Mouse (Mus musculus) hindbrain, embryonic 14.5 days (tissue): ENCODE measurements around the gene Il17rb. TPM values are rescaled to one million over a fixed set of nuclear protein-coding genes. Genes with fewer than 3 reads are reported as not detected.

ENCODE experiments used
- ATAC-seq: fragments of 200-750 bp; cut with Nextera tagmentation; 2 replicates; pipeline ENCODE4 v1.8.0; 2017; ENCODE audit warnings: moderate number of reproducible peaks, mild to moderate bottlenecking, moderate TSS enrichment, moderate library complexity; ENCODE audit not compliant: low FRiP score
- DNase-seq: peaks from one replicate; pipeline ENCODE4 v3.0.0-alpha.2; 2015; ENCODE audit warnings: low spot score
- H3K27ac ChIP-seq: fragments of 300-500 bp; sonication (generic); 2 replicates; pipeline ENCODE4 v1.5.1; 2014; ENCODE audit warnings: mild to moderate bottlenecking, moderate library complexity
- H3K27me3 ChIP-seq: fragments of 300-500 bp; sonication (generic); 2 replicates; pipeline ENCODE4 v1.6.1; 2014; ENCODE audit warnings: mild to moderate bottlenecking, low read length, mixed read lengths; ENCODE audit not compliant: control insufficient read depth, insufficient read depth
- H3K36me3 ChIP-seq: fragments of 300-500 bp; sonication (generic); replicated peaks from 2 replicates; pipeline ENCODE4 v1.6.1; 2014; ENCODE audit not compliant: control insufficient read depth, insufficient read depth
- H3K4me1 ChIP-seq: fragments of 300-500 bp; sonication (generic); replicated peaks from 2 replicates; pipeline ENCODE4 v1.6.1; 2014; ENCODE audit warnings: antibody characterized with exemption, low read length, mixed read lengths; ENCODE audit not compliant: control insufficient read depth, insufficient read depth
- H3K4me2 ChIP-seq: fragments of 300-500 bp; sonication (generic); replicated peaks from 2 replicates; pipeline ENCODE4 v1.6.1; 2014; ENCODE audit warnings: mild to moderate bottlenecking, moderate library complexity
- H3K4me3 ChIP-seq: fragments of 300-500 bp; sonication (generic); replicated peaks from 2 replicates; pipeline ENCODE4 v1.5.1; 2014; ENCODE audit warnings: mild to moderate bottlenecking, low read length
- H3K9ac ChIP-seq: fragments of 300-500 bp; sonication (generic); 2 replicates; pipeline ENCODE4 v1.6.1; 2014
- H3K9me3 ChIP-seq: fragments of 300-500 bp; sonication (generic); 2 replicates; pipeline ENCODE4 v1.6.1; 2016; ENCODE audit warnings: low read length; ENCODE audit not compliant: control insufficient read depth
- WGBS: fragments of 180-500 bp; shearing (Covaris S2); extraction: QIAGEN DNeasy Blood & Tissue Kit; methylation state at CpG from one replicate; pipeline ENCODE4 v1.1.7; 2014; 5-methylcytosine and 5-hydroxymethylcytosine counted together
- polyA plus RNA-seq: library from polyadenylated mRNA; unstranded; fragments of >200 nt; fragmentation: Nextera tagmentation; extraction: Ambion mirVana; gene quantifications from 2 replicates; pipeline ENCODE4 v1.2.1, GENCODE M21; 2014

Il17rb gene
- polyA plus RNA-seq = 1.7 and 2.7 TPM in 2 replicates

DNA sequence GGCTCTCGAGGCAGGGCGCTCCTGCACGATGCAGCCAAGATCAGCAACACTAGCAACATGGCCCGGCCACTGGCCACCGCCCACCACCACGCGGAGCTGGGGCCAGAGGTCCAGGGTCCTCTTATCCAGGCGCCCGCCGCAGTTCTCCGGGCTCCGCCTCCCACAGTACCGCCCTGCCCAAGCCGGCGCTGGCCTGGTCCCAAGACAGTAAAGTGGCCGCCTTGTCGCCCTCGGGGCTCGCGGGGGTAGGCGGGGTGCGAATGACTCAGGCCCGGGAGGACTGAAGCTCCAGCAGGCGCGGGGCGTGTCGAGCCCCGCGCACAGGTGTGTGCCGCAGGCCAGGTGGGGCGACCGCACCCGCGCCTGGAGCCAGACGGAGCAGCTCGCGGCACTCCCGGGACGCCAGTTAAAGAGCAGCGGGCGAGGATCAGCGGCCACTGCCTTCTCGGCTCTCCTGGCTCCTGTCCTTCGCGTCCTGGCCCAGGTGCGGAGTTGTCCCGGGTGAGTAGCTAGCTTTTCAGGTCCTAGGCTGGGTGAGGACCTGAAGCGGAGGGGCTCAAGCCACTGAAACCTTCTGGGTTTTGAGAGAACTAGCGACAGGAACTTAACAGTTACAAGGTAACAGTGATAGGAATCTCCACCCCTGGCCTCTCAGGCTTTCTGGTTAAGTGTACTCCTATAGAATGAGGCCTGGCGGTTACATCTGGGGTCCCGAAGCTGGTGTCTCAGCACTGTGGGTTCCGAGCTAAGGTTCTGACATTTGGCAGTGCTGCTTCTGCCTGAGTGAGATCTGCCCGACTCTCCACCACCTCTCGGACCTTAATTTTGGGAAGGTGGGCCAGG lies at the start of gene Il17rb, which contains the start of gene Chdh:
Il17rb (minus strand) TSS at position 164 of the 843 bp plus-strand sequence.
Chdh (plus strand) TSS at position 291 of the 843 bp plus-strand sequence.
- peak; percentile 57; the same call in 1 of the 2 replicates for ATAC-seq
- DNase-seq = no peak
- Histone ChIP-seq H3K4me1 (peaks cover 10% of the 10 kb centered on the region; the same call in 1 of the 2 replicates), H3K36me3 (no peaks in the 10 kb centered on the region), H3K9me3 (no peaks in the 10 kb centered on the region), H3K27ac (no peak within 1 kb of the TSS), H3K27me3 (peaks cover 22% of the 10 kb centered on the region), H3K4me2 (peak within 1 kb of the TSS; percentile 85), H3K4me3 (peak within 1 kb of the TSS; percentile 41), H3K9ac (peak within 1 kb of the TSS; percentile 56)
- 10% methylated on average over 54 of the region's 54 CpGs for WGBS

DNA sequence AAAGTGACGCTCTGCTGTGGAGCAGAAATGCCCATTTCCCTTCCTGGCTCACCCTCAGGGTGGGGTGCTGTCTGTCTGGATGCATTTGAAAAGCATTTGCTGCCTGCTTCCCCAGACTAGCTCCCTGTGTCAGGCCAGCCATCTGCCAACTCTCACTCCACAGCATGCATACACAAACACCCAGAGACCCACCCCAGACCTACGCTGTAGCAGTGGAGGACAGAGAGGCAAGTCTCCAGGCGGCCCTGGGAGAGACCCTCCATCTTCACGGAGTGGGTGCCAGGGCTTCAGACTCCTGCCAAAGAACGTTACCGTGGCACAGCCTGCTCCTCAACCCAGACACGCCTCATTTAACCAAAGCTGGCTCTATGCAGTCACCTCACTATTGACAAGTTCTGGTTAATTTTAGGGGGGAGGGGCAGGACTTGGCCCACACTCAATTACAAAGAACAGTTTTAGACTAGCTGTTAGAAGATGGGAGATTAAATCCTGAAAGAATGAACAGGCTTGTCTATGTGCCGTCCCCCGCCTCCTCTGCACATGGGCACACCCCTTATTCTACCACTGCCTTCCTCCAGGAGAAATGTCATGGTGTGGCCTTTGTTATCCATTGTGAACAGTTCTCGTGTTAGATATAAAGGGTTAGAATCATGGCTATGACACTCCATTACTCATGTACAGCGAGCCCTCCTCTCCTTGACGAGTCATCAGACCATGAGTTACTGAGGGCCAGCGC lies 47.5 kb upstream of the Il17rb start:
- no peaks in the 10 kb centered on the region for H3K36me3 ChIP-seq
- DNase-seq (peak; percentile 71), ATAC-seq (peak; percentile 91)
- no peak overlapping the region for H3K9ac ChIP-seq
- H3K9me3 ChIP-seq = no peaks in the 10 kb centered on the region
- no peak overlapping the region for H3K4me3 ChIP-seq
- H3K4me1 ChIP-seq = peaks cover 11% of the 10 kb centered on the region; the same call in 1 of the 2 replicates
- WGBS = 37% methylated on average over 13 of the region's 13 CpGs
- no peaks in the 10 kb centered on the region for H3K27me3 ChIP-seq
- no peak overlapping the region for H3K4me2 ChIP-seq
- peak overlapping the region; percentile 69 for H3K27ac ChIP-seq

- no peaks in the 10 kb centered on the region for H3K27me3 ChIP-seq
- peaks cover 11% of the 10 kb centered on the region; the same call in 1 of the 2 replicates for H3K4me1 ChIP-seq
- H3K36me3 ChIP-seq = no peaks in the 10 kb centered on the region
- H3K4me2 ChIP-seq = no peak overlapping the region
- H3K27ac ChIP-seq = no peak overlapping the region
- H3K9me3 ChIP-seq = no peaks in the 10 kb centered on the region
- ATAC-seq (no peak), DNase-seq (no peak)
- no peak overlapping the region for H3K9ac ChIP-seq
- WGBS = 78% methylated on average over 7 of the region's 7 CpGs
- no peak overlapping the region for H3K4me3 ChIP-seq
Measured at GRCm38 (mm10) chr14:30054922-30055321, 46.2 kb upstream of the Il17rb start.

DNA sequence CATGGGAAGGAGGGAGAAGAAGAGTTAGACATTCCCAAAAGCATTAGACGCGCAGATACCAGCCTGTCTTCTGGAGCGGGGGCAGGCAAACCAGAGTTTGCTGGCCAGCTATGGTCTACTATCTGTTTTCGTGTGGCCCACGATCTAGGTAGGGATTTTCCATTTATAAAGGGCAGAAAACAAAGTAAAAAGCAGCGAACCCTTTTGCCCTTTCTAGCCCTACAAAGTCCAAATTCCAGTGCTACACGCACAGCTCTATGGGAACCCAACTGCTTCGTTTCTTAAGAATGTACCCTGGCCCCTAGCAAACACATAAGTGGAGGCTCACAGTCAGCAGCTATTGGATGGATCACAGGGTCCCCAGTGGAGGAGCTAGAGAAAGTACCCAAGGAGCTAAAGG lies 41.6 kb upstream of the Il17rb start:
- H3K4me2 ChIP-seq = no peak overlapping the region
- H3K4me1 ChIP-seq = no peaks in the 10 kb centered on the region
- DNase-seq = no peak
- no peak overlapping the region for H3K27ac ChIP-seq
- no peak overlapping the region for H3K9ac ChIP-seq
- H3K27me3 ChIP-seq = no peaks in the 10 kb centered on the region
- no peak for ATAC-seq
- no peaks in the 10 kb centered on the region for H3K9me3 ChIP-seq
- no peak overlapping the region for H3K4me3 ChIP-seq
- H3K36me3 ChIP-seq = no peaks in the 10 kb centered on the region
- WGBS = 88% methylated on average over 8 of the region's 8 CpGs

GRCm38 (mm10) chr14:30048049-30048448 lies 39.4 kb upstream of the Il17rb start:
- Histone ChIP-seq H3K4me1 (no peaks in the 10 kb centered on the region), H3K4me3 (no peak overlapping the region), H3K4me2 (no peak overlapping the region), H3K9ac (no peak overlapping the region), H3K27me3 (no peaks in the 10 kb centered on the region), H3K36me3 (no peaks in the 10 kb centered on the region), H3K9me3 (no peaks in the 10 kb centered on the region), H3K27ac (no peak overlapping the region)
- 82% methylated on average over 3 of the region's 3 CpGs for WGBS
- ATAC-seq = no peak
- DNase-seq = no peak

GRCm38 (mm10) chr14:30046976-30047375 lies 38.3 kb upstream of the Il17rb start:
- ATAC-seq (no peak), DNase-seq (no peak)
- no peak overlapping the region for H3K4me3 ChIP-seq
- H3K4me1 ChIP-seq = no peaks in the 10 kb centered on the region
- H3K9ac ChIP-seq = no peak overlapping the region
- no peaks in the 10 kb centered on the region for H3K9me3 ChIP-seq
- no peak overlapping the region for H3K27ac ChIP-seq
- WGBS = 92% methylated on average over 4 of the region's 4 CpGs
- no peaks in the 10 kb centered on the region for H3K27me3 ChIP-seq
- no peak overlapping the region for H3K4me2 ChIP-seq
- H3K36me3 ChIP-seq = peaks cover 9% of the 10 kb centered on the region

DNA sequence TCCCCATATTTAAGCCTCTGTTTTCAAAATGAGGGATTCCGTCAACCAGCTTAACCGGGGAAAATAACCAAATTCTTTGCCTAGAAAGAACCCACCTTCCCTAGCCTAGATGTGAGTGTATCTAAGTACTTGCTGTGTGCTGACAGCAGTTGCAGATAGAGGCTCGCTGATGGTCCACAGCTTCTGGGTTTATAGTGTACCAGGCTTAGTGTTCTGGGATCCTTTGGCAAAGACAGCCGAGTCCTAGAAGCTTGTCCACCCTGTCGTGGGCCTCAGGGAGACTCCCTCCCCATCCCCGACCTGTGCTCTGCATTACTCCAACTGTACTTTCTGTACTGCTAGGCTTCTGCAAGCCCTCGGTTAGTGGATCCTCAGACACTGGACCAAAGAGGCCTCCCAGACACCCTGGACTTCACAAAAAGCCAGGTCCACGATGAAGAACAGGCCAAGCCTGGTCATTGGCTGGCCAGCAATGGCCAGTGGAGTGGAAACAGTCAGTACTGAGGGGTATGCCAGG lies 37.1 kb upstream of the Il17rb start:
- Histone ChIP-seq H3K4me2 (no peak overlapping the region), H3K4me3 (no peak overlapping the region), H3K27me3 (no peaks in the 10 kb centered on the region), H3K9me3 (no peaks in the 10 kb centered on the region), H3K36me3 (peaks cover 15% of the 10 kb centered on the region), H3K9ac (no peak overlapping the region), H3K27ac (no peak overlapping the region), H3K4me1 (no peaks in the 10 kb centered on the region)
- 88% methylated on average over 8 of the region's 8 CpGs for WGBS
- DNase-seq (no peak), ATAC-seq (no peak)

DNA sequence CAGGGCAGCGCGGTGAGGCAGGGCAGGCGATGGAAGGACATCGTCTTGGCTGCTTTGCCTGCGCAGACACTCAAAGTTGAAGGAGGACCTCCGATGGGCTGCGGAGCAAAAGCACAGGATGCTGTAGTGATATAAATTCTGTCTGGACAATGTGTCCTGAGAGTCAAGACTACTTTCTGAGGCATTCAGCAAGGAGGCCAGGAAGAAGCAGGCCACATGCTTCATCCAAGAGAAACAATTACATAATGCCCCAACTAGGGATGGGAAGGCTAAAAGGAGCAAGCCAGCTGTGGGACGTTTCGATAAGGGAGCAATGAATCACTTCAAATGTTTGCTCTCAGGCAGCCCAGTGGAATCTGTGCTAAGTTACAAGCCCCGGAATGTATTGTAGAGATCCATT lies 36.5 kb upstream of the Il17rb start:
- H3K4me1 ChIP-seq = no peaks in the 10 kb centered on the region
- peaks cover 20% of the 10 kb centered on the region for H3K36me3 ChIP-seq
- H3K9ac ChIP-seq = no peak overlapping the region
- no peak overlapping the region for H3K4me2 ChIP-seq
- ATAC-seq (no peak), DNase-seq (no peak)
- H3K27me3 ChIP-seq = no peaks in the 10 kb centered on the region
- no peak overlapping the region for H3K4me3 ChIP-seq
- H3K9me3 ChIP-seq = no peaks in the 10 kb centered on the region
- H3K27ac ChIP-seq = no peak overlapping the region
- 90% methylated on average over 10 of the region's 10 CpGs for WGBS

- no peak for ATAC-seq
- H3K36me3 ChIP-seq = peaks cover 24% of the 10 kb centered on the region
- WGBS = 93% methylated on average over 7 of the region's 7 CpGs
- H3K9ac ChIP-seq = no peak overlapping the region
- no peak overlapping the region for H3K4me2 ChIP-seq
- no peak overlapping the region for H3K4me3 ChIP-seq
- no peaks in the 10 kb centered on the region for H3K27me3 ChIP-seq
- H3K27ac ChIP-seq = no peak overlapping the region
- no peaks in the 10 kb centered on the region for H3K9me3 ChIP-seq
- DNase-seq = no peak
- no peaks in the 10 kb centered on the region for H3K4me1 ChIP-seq
Measured at GRCm38 (mm10) chr14:30043356-30043940, 34.8 kb upstream of the Il17rb start.
